Mouse (Mus musculus): ENCODE data around the gene Ano1. TPM values are rescaled to one million over a fixed set of nuclear protein-coding genes. Genes with fewer than 3 reads are reported as not detected.

Gene Ano1
- polyA plus RNA-seq, 1 experiment, result 92.3 TPM

GRCm38 (mm10) chr7:144731182-144731896 is 20.4 kb downstream of the Ano1 start:
- H3K4me3 ChIP-seq (replicated peaks; ENCODE audit: extremely low read depth, low read depth, low read length), result no peak overlapping the region
- H3K4me1 ChIP-seq (ENCODE audit: control insufficient read depth, insufficient read depth, low read length), result no peaks in the 10 kb centered on the region
- no peak for DNase-seq
- 40% methylated on average over 9 of the region's 9 CpGs for WGBS
- no peak for TF ChIP-seq POLR2A (IDR thresholded peaks at IDR 0.05; ENCODE audit: borderline replicate concordance, extremely low read depth, low read depth, low read length)
- TF ChIP-seq CTCF (IDR thresholded peaks at IDR 0.05; ENCODE audit: insufficient read depth, low read length), result no peak

- no peak overlapping the region for H3K4me3 ChIP-seq (replicated peaks; ENCODE audit: extremely low read depth, low read depth, low read length)
- no peak for DNase-seq
- TF ChIP-seq POLR2A (IDR thresholded peaks at IDR 0.05; ENCODE audit: borderline replicate concordance, extremely low read depth, low read depth, low read length) (no peak), CTCF (IDR thresholded peaks at IDR 0.05; ENCODE audit: insufficient read depth, low read length) (no peak)
- no peaks in the 10 kb centered on the region for H3K4me1 ChIP-seq (ENCODE audit: control insufficient read depth, insufficient read depth, low read length)
- 35% methylated on average over 1 of the region's 1 CpGs for WGBS
Observed at GRCm38 (mm10) chr7:144724283-144724682, 27.5 kb downstream of the Ano1 start.

- Histone ChIP-seq H3K4me1 (ENCODE audit: control insufficient read depth, insufficient read depth, low read length) (no peaks in the 10 kb centered on the region), H3K4me3 (replicated peaks; ENCODE audit: extremely low read depth, low read depth, low read length) (no peak overlapping the region)
- TF ChIP-seq POLR2A (IDR thresholded peaks at IDR 0.05; ENCODE audit: borderline replicate concordance, extremely low read depth, low read depth, low read length), result no peak
- TF ChIP-seq CTCF (IDR thresholded peaks at IDR 0.05; ENCODE audit: insufficient read depth, low read length), result no peak
- 60% methylated on average over 4 of the region's 4 CpGs for WGBS
- DNase-seq, result no peak
Observed at GRCm38 (mm10) chr7:144719956-144720355, 31.8 kb downstream of the Ano1 start.

GRCm38 (mm10) chr7:144717736-144718135 is 34.0 kb downstream of the Ano1 start:
- WGBS, result 88% methylated on average over 5 of the region's 5 CpGs
- Histone ChIP-seq H3K4me1 (ENCODE audit: control insufficient read depth, insufficient read depth, low read length) (no peaks in the 10 kb centered on the region), H3K4me3 (replicated peaks; ENCODE audit: extremely low read depth, low read depth, low read length) (no peak overlapping the region)
- no peak for TF ChIP-seq CTCF (IDR thresholded peaks at IDR 0.05; ENCODE audit: insufficient read depth, low read length)
- no peak for DNase-seq

- TF ChIP-seq CTCF (IDR thresholded peaks at IDR 0.05; ENCODE audit: insufficient read depth, low read length), result no peak
- TF ChIP-seq POLR2A (IDR thresholded peaks at IDR 0.05; ENCODE audit: borderline replicate concordance, extremely low read depth, low read depth, low read length), result no peak
- Histone ChIP-seq H3K4me3 (replicated peaks; ENCODE audit: extremely low read depth, low read depth, low read length) (no peak overlapping the region), H3K4me1 (ENCODE audit: control insufficient read depth, insufficient read depth, low read length) (no peaks in the 10 kb centered on the region)
- no peak for DNase-seq
- WGBS, result 73% methylated on average over 9 of the region's 9 CpGs
Observed at GRCm38 (mm10) chr7:144697870-144698269, 53.9 kb downstream of the Ano1 start.

GRCm38 (mm10) chr7:144696764-144697704 is 54.7 kb downstream of the Ano1 start:
- 74% methylated on average over 7 of the region's 7 CpGs for WGBS
- peak; percentile 50 for DNase-seq
- TF ChIP-seq CTCF (IDR thresholded peaks at IDR 0.05; ENCODE audit: insufficient read depth, low read length) (peak; percentile 97), POLR2A (IDR thresholded peaks at IDR 0.05; ENCODE audit: borderline replicate concordance, extremely low read depth, low read depth, low read length) (no peak)
- H3K4me3 ChIP-seq (replicated peaks; ENCODE audit: extremely low read depth, low read depth, low read length), result no peak overlapping the region
- H3K4me1 ChIP-seq (ENCODE audit: control insufficient read depth, insufficient read depth, low read length), result no peaks in the 10 kb centered on the region

- no peak for TF ChIP-seq CTCF (IDR thresholded peaks at IDR 0.05; ENCODE audit: insufficient read depth, low read length)
- no peak for TF ChIP-seq POLR2A (IDR thresholded peaks at IDR 0.05; ENCODE audit: borderline replicate concordance, extremely low read depth, low read depth, low read length)
- no peak for DNase-seq
- no peaks in the 10 kb centered on the region for H3K4me1 ChIP-seq (ENCODE audit: control insufficient read depth, insufficient read depth, low read length)
- H3K4me3 ChIP-seq (replicated peaks; ENCODE audit: extremely low read depth, low read depth, low read length), result no peak overlapping the region
- WGBS, result 52% methylated on average over 2 of the region's 2 CpGs
Observed at GRCm38 (mm10) chr7:144689855-144690254, 61.9 kb downstream of the Ano1 start.

- no peak for DNase-seq
- TF ChIP-seq POLR2A (IDR thresholded peaks at IDR 0.05; ENCODE audit: borderline replicate concordance, extremely low read depth, low read depth, low read length), result no peak
- TF ChIP-seq CTCF (IDR thresholded peaks at IDR 0.05; ENCODE audit: insufficient read depth, low read length), result no peak
- WGBS, result 39% methylated on average over 7 of the region's 7 CpGs
- peaks cover 2% of the 10 kb centered on the region; the same call in 1 of the 2 replicates for H3K4me1 ChIP-seq (ENCODE audit: control insufficient read depth, insufficient read depth, low read length)
- no peak overlapping the region for H3K4me3 ChIP-seq (replicated peaks; ENCODE audit: extremely low read depth, low read depth, low read length)
Observed at GRCm38 (mm10) chr7:144689136-144689535, 62.6 kb downstream of the Ano1 start.

GRCm38 (mm10) chr7:144687663-144688381 is 64.0 kb downstream of the Ano1 start:
- H3K4me1 ChIP-seq (ENCODE audit: control insufficient read depth, insufficient read depth, low read length), result peaks cover 2% of the 10 kb centered on the region; the same call in 1 of the 2 replicates
- no peak overlapping the region for H3K4me3 ChIP-seq (replicated peaks; ENCODE audit: extremely low read depth, low read depth, low read length)
- WGBS, result 80% methylated on average over 2 of the region's 2 CpGs
- TF ChIP-seq CTCF (IDR thresholded peaks at IDR 0.05; ENCODE audit: insufficient read depth, low read length) (no peak), POLR2A (IDR thresholded peaks at IDR 0.05; ENCODE audit: borderline replicate concordance, extremely low read depth, low read depth, low read length) (no peak)
- no peak for DNase-seq

All from lung, adult 2 months (tissue).